Mouse (Mus musculus): Measurements from ENCODE around the gene Ctnna2. TPM values are rescaled to one million over a fixed set of nuclear protein-coding genes. Genes with fewer than 3 reads are reported as not detected.

Gene Ctnna2
- total RNA-seq, 1 experiment: 0.22 TPM

DNA sequence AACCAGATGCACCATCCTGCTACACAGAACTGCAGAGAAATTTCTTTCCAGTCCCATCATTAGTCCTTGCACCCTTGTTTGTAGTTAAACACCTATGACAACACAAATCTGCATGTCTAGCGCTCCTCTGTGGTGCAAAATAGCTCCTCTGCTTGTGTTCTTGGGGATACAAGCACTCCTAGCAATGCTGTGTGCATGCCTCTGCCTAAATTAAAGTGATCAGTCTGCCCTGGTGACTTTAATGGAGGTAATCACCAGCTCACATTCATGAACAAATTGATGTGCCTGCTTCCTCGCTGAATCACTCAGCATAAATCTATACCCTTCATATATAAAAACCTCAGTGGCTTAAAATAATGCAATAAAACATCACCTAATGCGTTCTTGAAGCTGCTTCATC lies 987.4 kb downstream of the Ctnna2 start:
- Histone ChIP-seq H3K9me3 (ENCODE audit: control insufficient read depth, insufficient read depth, low read depth, low read length) (no peaks in the 10 kb centered on the region), H3K9ac (ENCODE audit: insufficient read depth, low read depth, low read length, poor library complexity, severe bottlenecking) (no peak overlapping the region), H3K4me1 (ENCODE audit: control insufficient read depth in 2 of 2, insufficient read depth in 2 of 2, low read length in 2 of 2, poor library complexity in 1 of 2) (no peaks in the 10 kb centered on the region), H3K4me3 (ENCODE audit: insufficient read depth in 1 of 2, low read depth in 1 of 2, low read length in 2 of 2, poor library complexity in 1 of 2, severe bottlenecking in 1 of 2) (no peak overlapping the region), H3K36me3 (ENCODE audit: control insufficient read depth, insufficient read depth, low read length, poor library complexity, severe bottlenecking) (no peaks in the 10 kb centered on the region), H3K27ac (ENCODE audit: insufficient read depth, low read depth, low read length, poor library complexity, severe bottlenecking) (no peak overlapping the region)
- TF ChIP-seq HCFC1 (IDR thresholded peaks at IDR 0.05; ENCODE audit: borderline replicate concordance, insufficient read depth, low read length) (no peak), MAFK (IDR thresholded peaks at IDR 0.05; ENCODE audit: insufficient read depth, low read depth, low read length) (no peak), CHD2 (IDR thresholded peaks at IDR 0.05; ENCODE audit: low read depth, low read length) (no peak), ZNF384 (IDR thresholded peaks at IDR 0.05; ENCODE audit: low read depth, low read length) (no peak), ZC3H11A (IDR thresholded peaks at IDR 0.05; ENCODE audit: borderline replicate concordance, low read depth, low read length) (no peak)
- in situ Hi-C loops (cut with MboI; ENCODE audit: low sequenced_read_pairs in 2 of 2, unreplicated experiment in 2 of 2): no loop called here
- no peak for DNase-seq (ENCODE audit: low read depth, low spot score)

- no peak overlapping the region for H3K4me3 ChIP-seq (ENCODE audit: insufficient read depth in 1 of 2, low read depth in 1 of 2, low read length in 2 of 2, poor library complexity in 1 of 2, severe bottlenecking in 1 of 2)
- DNase-seq (ENCODE audit: low read depth, low spot score): no peak
- H3K36me3 ChIP-seq (ENCODE audit: control insufficient read depth, insufficient read depth, low read length, poor library complexity, severe bottlenecking): no peaks in the 10 kb centered on the region
- peaks cover 0 to 7% of the 10 kb centered on the region in 2 experiments; a peak in 1 of 4 replicates for H3K4me1 ChIP-seq (ENCODE audit: control insufficient read depth in 2 of 2, insufficient read depth in 2 of 2, low read length in 2 of 2, poor library complexity in 1 of 2)
- no peak overlapping the region for H3K27ac ChIP-seq (ENCODE audit: insufficient read depth, low read depth, low read length, poor library complexity, severe bottlenecking)
- in situ Hi-C loops (cut with MboI; ENCODE audit: low sequenced_read_pairs in 2 of 2, unreplicated experiment in 2 of 2): no loop called here
- no peak overlapping the region for H3K9ac ChIP-seq (ENCODE audit: insufficient read depth, low read depth, low read length, poor library complexity, severe bottlenecking)
- TF ChIP-seq MAFK (IDR thresholded peaks at IDR 0.05; ENCODE audit: insufficient read depth, low read depth, low read length): no peak
- no peak for TF ChIP-seq ZNF384 (IDR thresholded peaks at IDR 0.05; ENCODE audit: low read depth, low read length)
- TF ChIP-seq CHD2 (IDR thresholded peaks at IDR 0.05; ENCODE audit: low read depth, low read length): no peak
- TF ChIP-seq ZC3H11A (IDR thresholded peaks at IDR 0.05; ENCODE audit: borderline replicate concordance, low read depth, low read length): no peak
- no peak for TF ChIP-seq HCFC1 (IDR thresholded peaks at IDR 0.05; ENCODE audit: borderline replicate concordance, insufficient read depth, low read length)
- no peaks in the 10 kb centered on the region for H3K9me3 ChIP-seq (ENCODE audit: control insufficient read depth, insufficient read depth, low read depth, low read length)
Measured at GRCm38 (mm10) chr6:76984773-76985172, 994.7 kb downstream of the Ctnna2 start.

- no peaks in the 10 kb centered on the region for H3K36me3 ChIP-seq (ENCODE audit: control insufficient read depth, insufficient read depth, low read length, poor library complexity, severe bottlenecking)
- H3K27ac ChIP-seq (ENCODE audit: insufficient read depth, low read depth, low read length, poor library complexity, severe bottlenecking): no peak overlapping the region
- TF ChIP-seq HCFC1 (IDR thresholded peaks at IDR 0.05; ENCODE audit: borderline replicate concordance, insufficient read depth, low read length) (no peak), CHD2 (IDR thresholded peaks at IDR 0.05; ENCODE audit: low read depth, low read length) (no peak), MAFK (IDR thresholded peaks at IDR 0.05; ENCODE audit: insufficient read depth, low read depth, low read length) (no peak), ZNF384 (IDR thresholded peaks at IDR 0.05; ENCODE audit: low read depth, low read length) (no peak), ZC3H11A (IDR thresholded peaks at IDR 0.05; ENCODE audit: borderline replicate concordance, low read depth, low read length) (no peak)
- in situ Hi-C loops (cut with MboI; ENCODE audit: low sequenced_read_pairs in 2 of 2, unreplicated experiment in 2 of 2): no loop called here
- peaks cover 0 to 7% of the 10 kb centered on the region in 2 experiments; a peak in 1 of 4 replicates for H3K4me1 ChIP-seq (ENCODE audit: control insufficient read depth in 2 of 2, insufficient read depth in 2 of 2, low read length in 2 of 2, poor library complexity in 1 of 2)
- no peak overlapping the region for H3K4me3 ChIP-seq (ENCODE audit: insufficient read depth in 1 of 2, low read depth in 1 of 2, low read length in 2 of 2, poor library complexity in 1 of 2, severe bottlenecking in 1 of 2)
- H3K9ac ChIP-seq (ENCODE audit: insufficient read depth, low read depth, low read length, poor library complexity, severe bottlenecking): no peak overlapping the region
- H3K9me3 ChIP-seq (ENCODE audit: control insufficient read depth, insufficient read depth, low read depth, low read length): no peaks in the 10 kb centered on the region
- no peak for DNase-seq (ENCODE audit: low read depth, low spot score)
Measured at GRCm38 (mm10) chr6:76981651-76982050, 997.8 kb downstream of the Ctnna2 start.

GRCm38 (mm10) chr6:76979247-76979850 lies 1000.1 kb downstream of the Ctnna2 start:
- TF ChIP-seq ZC3H11A (IDR thresholded peaks at IDR 0.05; ENCODE audit: borderline replicate concordance, low read depth, low read length) (no peak), MAFK (IDR thresholded peaks at IDR 0.05; ENCODE audit: insufficient read depth, low read depth, low read length) (no peak), CHD2 (IDR thresholded peaks at IDR 0.05; ENCODE audit: low read depth, low read length) (no peak), ZNF384 (IDR thresholded peaks at IDR 0.05; ENCODE audit: low read depth, low read length) (no peak), HCFC1 (IDR thresholded peaks at IDR 0.05; ENCODE audit: borderline replicate concordance, insufficient read depth, low read length) (no peak)
- peaks cover 0 to 4% of the 10 kb centered on the region in 2 experiments; a peak in 1 of 4 replicates for H3K4me1 ChIP-seq (ENCODE audit: control insufficient read depth in 2 of 2, insufficient read depth in 2 of 2, low read length in 2 of 2, poor library complexity in 1 of 2)
- in situ Hi-C loops (cut with MboI; ENCODE audit: low sequenced_read_pairs in 2 of 2, unreplicated experiment in 2 of 2): no loop called here

More at GRCm38 (mm10) chr6:76979247-76979850, 1000.1 kb downstream of the Ctnna2 start:
- no peak for DNase-seq (ENCODE audit: low read depth, low spot score)
- Histone ChIP-seq H3K4me3 (ENCODE audit: insufficient read depth in 1 of 2, low read depth in 1 of 2, low read length in 2 of 2, poor library complexity in 1 of 2, severe bottlenecking in 1 of 2) (no peak overlapping the region), H3K27ac (ENCODE audit: insufficient read depth, low read depth, low read length, poor library complexity, severe bottlenecking) (no peak overlapping the region), H3K9ac (ENCODE audit: insufficient read depth, low read depth, low read length, poor library complexity, severe bottlenecking) (no peak overlapping the region), H3K9me3 (ENCODE audit: control insufficient read depth, insufficient read depth, low read depth, low read length) (no peaks in the 10 kb centered on the region), H3K36me3 (ENCODE audit: control insufficient read depth, insufficient read depth, low read length, poor library complexity, severe bottlenecking) (no peaks in the 10 kb centered on the region)

Measured in ES-E14 (cell line).